Mouse (Mus musculus) liver, adult 2 months (tissue): Measurements from ENCODE around the gene Olfr1509.

Experiments used
- CTCF ChIP-seq: fragments of 200-500 bp; IDR thresholded peaks from 2 replicates; pipeline ENCODE4 v1.5.1; 2011; ENCODE audit warnings: low read depth, low read length, control low read depth
- POLR2A ChIP-seq: fragments of 200-500 bp; IDR thresholded peaks from 2 replicates; pipeline ENCODE4 v1.6.1; 2011; ENCODE audit warnings: low read length, control low read depth; ENCODE audit not compliant: insufficient read depth; ENCODE audit errors: extremely low read depth

- TF ChIP-seq POLR2A: no peak
- TF ChIP-seq CTCF: no peak
These were observed 52.7 kb downstream of the Olfr1509 start, which contains the start of gene Olfr1507 for GRCm38 (mm10) chr14:52495516-52495915.
